Mouse (Mus musculus): ENCODE results near the gene Mterf4.

Mterf4 gene

GRCm38 (mm10) chr1:93267207-93267606 lies 38.5 kb downstream of the Mterf4 start:
- ATAC-seq (ENCODE audit: low TSS enrichment) = no peak

- ATAC-seq (ENCODE audit: low TSS enrichment) = no peak
Observed at GRCm38 (mm10) chr1:93257560-93257959, 48.2 kb downstream of the Mterf4 start.

GRCm38 (mm10) chr1:93255761-93256160 lies 50.0 kb downstream of the Mterf4 start:
- ATAC-seq (ENCODE audit: low TSS enrichment) = no peak

DNA sequence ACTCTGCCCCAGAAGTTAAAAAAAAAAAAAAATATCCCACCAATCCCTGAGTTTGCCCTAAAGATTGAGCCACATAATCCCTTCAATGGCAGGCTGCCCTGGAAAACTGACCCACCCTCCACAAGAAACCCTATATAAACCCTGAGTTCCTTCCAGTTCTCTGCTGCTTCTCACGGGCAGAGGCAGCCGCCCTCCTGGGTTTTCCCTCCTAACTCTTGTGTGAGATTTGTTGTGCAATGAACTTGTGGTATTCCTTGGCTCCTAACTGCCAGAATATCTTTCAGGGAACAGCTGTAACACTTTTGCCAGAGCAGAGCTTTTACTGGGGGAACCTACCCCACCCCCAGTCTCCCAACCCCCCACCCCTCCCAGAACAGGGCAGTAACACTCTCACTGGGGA lies 53.1 kb downstream of the Mterf4 start:
- no peak for ATAC-seq (ENCODE audit: low TSS enrichment)
